30 mouse cellular contexts compared by ENCODE assay signal in genomic region chr16:36307631-36308030, GRCm38 (mm10). TPM values are rescaled to one million over a fixed set of nuclear protein-coding genes. Genes with fewer than 3 reads are reported as not detected.
"Had no signal": no experiment of that assay in that cellular context is flagged by ENCODE, and none has a peak within 500 bp of the region (broad histone marks: within the 10 kb centered on the region; RNA-seq: fewer than 3 reads in every experiment).

No protein-coding gene starts in this region.

- H3K9ac ChIP-seq: heart, embryonic 13.5 days; heart, embryonic 15.5 days; hindbrain, embryonic 13.5 days; hindbrain, embryonic 15.5 days; limb, embryonic 13.5 days; limb, embryonic 15.5 days; liver, embryonic 13.5 days had no signal

- H3K36me3 ChIP-seq: heart, embryonic 13.5 days; heart, embryonic 15.5 days; hindbrain, embryonic 13.5 days; hindbrain, embryonic 15.5 days; limb, embryonic 13.5 days; limb, embryonic 15.5 days; liver, embryonic 13.5 days had no signal

- DNase-seq: gastrocnemius, postnatal 14 days; gastrocnemius, postnatal 36 days; heart, postnatal 14 days; heart, postnatal 36 days; kidney, adult 18-20 months; kidney, adult 8-10 months; kidney, postnatal 14 days; kidney, postnatal 36 days; layer of hippocampus, adult 9-11 months; layer of hippocampus, postnatal 36 days; left cerebral cortex, postnatal 4 days; liver, embryonic 13.5 days had no signal

- H3K27me3 ChIP-seq: heart, embryonic 13.5 days; heart, embryonic 15.5 days; hindbrain, embryonic 13.5 days; hindbrain, embryonic 15.5 days; limb, embryonic 13.5 days; limb, embryonic 15.5 days; liver, embryonic 13.5 days had no signal

- H3K9me3 ChIP-seq: heart, embryonic 13.5 days; heart, embryonic 15.5 days; hindbrain, embryonic 13.5 days; hindbrain, embryonic 15.5 days; limb, embryonic 13.5 days; limb, embryonic 15.5 days; liver, embryonic 13.5 days had no signal

- H3K4me1 ChIP-seq: heart, embryonic 13.5 days; heart, embryonic 15.5 days; hindbrain, embryonic 13.5 days; hindbrain, embryonic 15.5 days; limb, embryonic 13.5 days; limb, embryonic 15.5 days; liver, embryonic 13.5 days had no signal

- H3K27ac ChIP-seq: heart, embryonic 13.5 days; heart, embryonic 15.5 days; hindbrain, embryonic 13.5 days; hindbrain, embryonic 15.5 days; hindbrain, postnatal 0 days; limb, embryonic 13.5 days; limb, embryonic 15.5 days; liver, embryonic 13.5 days had no signal

- ATAC-seq: hindbrain, postnatal 0 days; intestine, embryonic 16.5 days had no signal

- H3K4me3 ChIP-seq: heart, embryonic 13.5 days; heart, embryonic 15.5 days; hindbrain, embryonic 13.5 days; hindbrain, embryonic 15.5 days; limb, embryonic 13.5 days; limb, embryonic 15.5 days; liver, embryonic 13.5 days had no signal

- H3K4me2 ChIP-seq: heart, embryonic 11.5 days; heart, embryonic 13.5 days; heart, embryonic 15.5 days; hindbrain, embryonic 13.5 days; hindbrain, embryonic 15.5 days; limb, embryonic 13.5 days; limb, embryonic 15.5 days; liver, embryonic 13.5 days had no signal

RNA-seq across cellular contexts. Expression of gene BC117090, which starts 26.5 kb away (rescaled TPM):
- polyA plus RNA-seq: gonadal fat pad, adult 2 months; heart, embryonic 11.5 days; heart, embryonic 13.5 days; heart, embryonic 15.5 days; heart, postnatal 0 days; hindbrain, embryonic 11.5 days; hindbrain, embryonic 13.5 days; hindbrain, embryonic 15.5 days; hindbrain, postnatal 0 days; intestine, embryonic 14.5 days; intestine, embryonic 16.5 days; kidney, embryonic 14.5 days; kidney, embryonic 16.5 days; large intestine, adult 2 months; limb, embryonic 11.5 days; limb, embryonic 13.5 days; liver, adult 2 months had no signal

RNA-seq across cellular contexts. Expression of gene Stfa1, which starts 30.9 kb away (rescaled TPM):
- polyA plus RNA-seq: gonadal fat pad, adult 2 months; large intestine, adult 2 months; liver, adult 2 months had no signal

RNA-seq across cellular contexts. Expression of gene BC100530, which starts 59.9 kb away (rescaled TPM):
- polyA plus RNA-seq: gonadal fat pad, adult 2 months; kidney, embryonic 14.5 days; large intestine, adult 2 months; liver, adult 2 months had no signal
